Mouse (Mus musculus): ENCODE results near the gene Efcab12.

DNA sequence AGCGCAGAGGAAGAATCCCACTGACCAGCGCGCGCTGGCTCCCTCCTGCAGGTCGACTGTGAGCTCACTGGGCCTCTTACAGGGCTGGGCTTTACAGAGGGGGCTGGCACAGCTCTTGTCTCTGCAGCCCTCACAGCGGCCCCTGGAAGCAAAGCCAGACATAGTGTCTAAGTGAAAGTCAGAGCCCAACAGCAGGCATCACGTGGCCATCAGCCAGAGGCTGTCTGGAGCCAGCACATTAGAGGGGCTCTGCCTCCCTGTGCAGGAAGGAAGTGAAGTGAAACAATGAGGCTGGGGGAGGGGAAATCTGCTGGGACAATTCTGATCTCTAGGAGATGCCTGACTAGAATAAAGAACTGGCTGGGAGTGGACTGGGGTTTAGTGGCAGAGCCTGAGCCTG, 74.0 kb downstream of the Efcab12 start:
- TF ChIP-seq POLR2A (IDR thresholded peaks at IDR 0.05; ENCODE audit: extremely low read depth, insufficient read depth, low read length) (no peak), CTCF (IDR thresholded peaks at IDR 0.05; ENCODE audit: low read depth, low read length) (no peak)

Measured in liver, adult 2 months (tissue).